Mouse (Mus musculus) T-helper 2 cell (primary cell): ENCODE measurements around the gene Omp.

ENCODE experiments used
- in situ Hi-C: fragments of 300-600 bp; cut with MboI, MseI; formaldehyde crosslinking; loops from one replicate; pipeline ENCODE4 v1.15.1; 2025; ENCODE audit warnings: high pct_unique_total_duplicates

Gene Omp

DNA sequence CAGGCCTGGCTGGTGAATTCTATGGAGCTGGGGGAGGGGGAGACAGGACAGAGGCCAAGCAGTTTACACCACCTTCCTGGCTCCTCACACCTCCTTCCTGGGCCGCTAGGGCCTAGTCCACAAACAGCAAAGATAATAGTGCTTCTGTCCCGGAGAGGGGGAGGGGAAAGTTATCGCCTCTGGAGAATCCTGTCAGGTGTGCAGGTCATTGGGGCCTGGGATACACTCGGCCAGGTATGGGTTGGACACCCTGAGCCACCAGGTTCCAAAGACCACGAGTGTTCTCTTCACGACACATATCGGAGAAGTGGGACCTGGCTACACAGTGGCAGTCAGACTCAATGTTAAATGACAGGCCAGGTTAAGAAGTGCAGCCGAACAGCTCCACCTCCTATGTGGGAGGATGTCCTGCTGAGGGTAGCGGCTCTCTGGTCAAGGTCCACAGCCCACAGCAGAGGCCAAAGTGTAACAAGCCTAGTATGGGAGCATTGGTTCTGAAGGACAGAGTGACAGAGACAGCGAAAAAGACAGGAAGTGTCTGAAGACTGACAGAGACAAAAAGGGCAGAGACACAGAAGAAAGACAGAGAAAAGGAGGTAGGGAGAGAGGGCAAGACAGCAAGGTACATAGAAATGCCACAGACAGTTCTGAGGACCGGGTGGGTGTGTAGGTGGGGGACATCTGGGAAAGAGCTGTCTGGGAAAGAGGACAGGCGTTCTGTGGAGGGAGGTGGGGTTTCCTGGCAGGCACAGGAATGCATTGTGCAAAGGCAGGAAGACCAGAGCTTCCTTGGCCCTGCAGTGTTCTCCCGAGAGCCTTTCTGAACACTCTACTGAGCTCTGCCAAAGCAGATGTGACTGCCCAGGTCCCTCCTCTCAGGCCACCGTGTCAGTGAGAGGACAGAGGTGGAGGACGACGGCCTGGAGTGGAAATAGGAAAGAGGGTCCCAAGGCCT is 40.5 kb downstream of the Omp start:
- in situ Hi-C loops: loop anchor here (10.0 kb wide), 1 partner anchor 370 kb away; the partner anchor contains the start of gene Aqp11

- in situ Hi-C loops: loop anchor here (10.0 kb wide), 1 partner anchor 369 kb away; the partner anchor contains the start of gene Aqp11
Measured at GRCm38 (mm10) chr7:98103942-98104292, 41.4 kb downstream of the Omp start.

DNA sequence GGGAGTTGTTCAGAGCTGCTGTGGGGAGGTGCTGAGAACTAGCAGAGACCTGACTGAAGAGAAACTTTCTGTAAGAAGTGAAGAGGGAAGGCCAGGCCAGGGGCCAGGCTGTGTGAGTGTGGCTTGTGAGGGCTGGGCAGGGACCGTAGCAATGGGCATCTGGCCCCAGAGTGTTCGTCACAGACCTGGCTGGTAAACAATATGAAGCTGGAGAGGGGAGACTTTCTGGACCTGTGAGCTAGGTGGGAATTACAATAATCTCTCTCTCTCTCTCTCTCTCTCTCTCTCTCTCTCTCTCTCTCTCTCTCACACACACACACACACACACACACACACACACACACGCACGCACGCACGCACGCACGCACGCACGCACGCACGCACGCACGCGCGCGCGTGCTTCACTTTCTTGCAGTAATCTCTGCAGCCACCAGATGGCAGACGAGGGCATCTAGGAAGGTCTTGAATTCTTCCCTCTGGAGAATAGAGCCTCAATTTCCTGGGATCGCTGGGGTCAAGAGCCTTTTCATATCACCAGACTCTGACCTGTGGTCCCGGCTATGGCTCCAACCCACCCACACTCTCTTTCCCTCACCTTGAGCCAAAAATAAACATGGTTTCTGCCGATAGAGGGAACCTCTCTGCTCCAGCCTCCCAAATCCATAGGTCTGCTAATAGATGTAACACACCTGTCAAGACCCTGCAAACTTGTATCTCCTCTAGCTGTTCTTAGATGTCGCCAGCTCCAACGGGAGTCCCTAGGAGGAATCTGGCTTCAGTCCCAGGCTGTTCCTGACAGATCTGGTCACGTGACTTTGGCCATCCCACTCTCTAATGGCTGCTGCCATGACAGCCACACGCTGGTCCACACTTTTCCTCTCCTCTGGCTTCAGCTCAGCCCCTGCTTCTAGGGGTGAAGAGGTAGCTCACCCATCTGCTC is 42.0 kb downstream of the Omp start:
- in situ Hi-C loops: loop anchor here (10.0 kb wide), 1 partner anchor 368 kb away; the partner anchor contains the start of gene Aqp11

DNA sequence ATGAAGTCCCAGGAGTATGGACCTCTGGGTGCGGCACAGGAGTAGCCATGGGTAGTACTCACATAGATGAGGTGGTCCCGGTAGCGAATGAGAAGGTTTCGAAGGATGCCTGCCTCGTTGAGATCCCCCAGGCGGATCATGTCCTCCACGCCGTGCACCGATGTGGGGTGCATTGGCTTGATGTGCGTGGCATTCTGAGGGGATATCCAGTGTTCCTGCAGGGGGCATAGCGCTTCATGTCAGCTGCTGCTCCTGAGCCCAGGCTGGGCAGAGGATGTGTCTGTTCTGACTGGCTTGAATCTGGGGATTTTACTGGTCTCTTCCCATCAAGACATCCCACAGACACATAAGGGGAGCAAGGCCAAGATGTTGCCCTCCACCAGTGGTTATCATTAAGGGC is 42.8 kb downstream of the Omp start:
- in situ Hi-C loops: loop anchor here (10.0 kb wide), 1 partner anchor 368 kb away; the partner anchor contains the start of gene Aqp11

GRCm38 (mm10) chr7:98097557-98097956 is 47.7 kb downstream of the Omp start:
- in situ Hi-C loops: no loop called here

GRCm38 (mm10) chr7:98095852-98096251 is 49.5 kb downstream of the Omp start:
- in situ Hi-C loops: no loop called here
